Mouse (Mus musculus) testis, adult 2 months (tissue): Measurements from ENCODE around the gene Ypel5. TPM values are rescaled to one million over a fixed set of nuclear protein-coding genes. Genes with fewer than 3 reads are reported as not detected.
A peak's percentile ranks its signal among the peaks of the same experiment; 100 is the strongest.

Experiments used
- H3K27ac ChIP-seq: fragments of 200-500 bp; 2 replicates; pipeline ENCODE4 v1.5.1; 2012; ENCODE audit warnings: low read depth, low read length; ENCODE audit not compliant: control insufficient read depth, insufficient read depth
- H3K27me3 ChIP-seq: fragments of 200-500 bp; 2 replicates; pipeline ENCODE4 v1.6.1; 2012; ENCODE audit warnings: mild to moderate bottlenecking, low read length, moderate library complexity; ENCODE audit not compliant: control insufficient read depth, insufficient read depth
- H3K36me3 ChIP-seq: fragments of 200-500 bp; 2 replicates; pipeline ENCODE4 v1.6.1; 2012; ENCODE audit warnings: mild to moderate bottlenecking, low read length; ENCODE audit not compliant: control insufficient read depth, insufficient read depth
- H3K4me1 ChIP-seq: fragments of 200-500 bp; 2 replicates; pipeline ENCODE4 v1.6.1; 2012; ENCODE audit warnings: low read length; ENCODE audit not compliant: control insufficient read depth, insufficient read depth
- H3K4me3 ChIP-seq: fragments of 200-500 bp; 2 replicates; pipeline ENCODE4 v1.5.1; 2012; ENCODE audit warnings: low read depth, mild to moderate bottlenecking, low read length, moderate library complexity, mixed read lengths; ENCODE audit not compliant: control insufficient read depth
- CTCF ChIP-seq: fragments of 200-500 bp; IDR thresholded peaks from 2 replicates; pipeline ENCODE4 v1.5.1; 2012; ENCODE audit warnings: low read depth, mild to moderate bottlenecking, inconsistent platforms, low read length, moderate library complexity; ENCODE audit not compliant: control insufficient read depth, insufficient read depth, insufficient replicate concordance
- POLR2A ChIP-seq: fragments of 200-500 bp; IDR thresholded peaks from 2 replicates; pipeline ENCODE4 v1.6.1; 2012; ENCODE audit warnings: low read depth, mild to moderate bottlenecking, inconsistent platforms, low read length, moderate library complexity; ENCODE audit not compliant: control insufficient read depth
- polyA plus RNA-seq: library from polyadenylated mRNA; depleted of rRNA; stranded (reverse); fragments of >200 nt; gene quantifications from 2 replicates; pipeline ENCODE4 v1.2.3, GENCODE M21; 2012

The Ypel5 gene
- polyA plus RNA-seq, 1 experiment, result 43.0 TPM

GRCm38 (mm10) chr17:72845521-72845920 lies 9.3 kb downstream of the Ypel5 start:
- Histone ChIP-seq H3K36me3 (peaks cover 1% of the 10 kb centered on the region), H3K4me3 (no peak overlapping the region), H3K4me1 (no peaks in the 10 kb centered on the region), H3K27ac (no peak overlapping the region), H3K27me3 (no peaks in the 10 kb centered on the region)
- TF ChIP-seq POLR2A (no peak), CTCF (no peak)

- Histone ChIP-seq H3K4me1 (no peaks in the 10 kb centered on the region), H3K27me3 (no peaks in the 10 kb centered on the region), H3K27ac (no peak overlapping the region), H3K36me3 (no peaks in the 10 kb centered on the region; the same call in 1 of the 2 replicates), H3K4me3 (no peak overlapping the region)
- no peak for TF ChIP-seq POLR2A
- TF ChIP-seq CTCF, result no peak
Measured at GRCm38 (mm10) chr17:72855298-72855697, 19.0 kb downstream of the Ypel5 start.

GRCm38 (mm10) chr17:72857677-72858633 lies 21.7 kb downstream of the Ypel5 start:
- peak; percentile 16; the same call in 1 of the 2 replicates for TF ChIP-seq CTCF
- no peak for TF ChIP-seq POLR2A
- H3K27ac ChIP-seq, result no peak overlapping the region
- H3K4me3 ChIP-seq, result no peak overlapping the region
- H3K4me1 ChIP-seq, result no peaks in the 10 kb centered on the region
- no peaks in the 10 kb centered on the region for H3K27me3 ChIP-seq
- H3K36me3 ChIP-seq, result no peaks in the 10 kb centered on the region

- no peaks in the 10 kb centered on the region for H3K27me3 ChIP-seq
- no peak overlapping the region for H3K27ac ChIP-seq
- no peaks in the 10 kb centered on the region for H3K4me1 ChIP-seq
- TF ChIP-seq POLR2A, result no peak
- TF ChIP-seq CTCF, result no peak
- no peaks in the 10 kb centered on the region for H3K36me3 ChIP-seq
- no peak overlapping the region for H3K4me3 ChIP-seq
Measured at GRCm38 (mm10) chr17:72863226-72863625, 27.0 kb downstream of the Ypel5 start.

- H3K4me3 ChIP-seq, result no peak overlapping the region
- H3K27ac ChIP-seq, result no peak overlapping the region
- H3K27me3 ChIP-seq, result no peaks in the 10 kb centered on the region
- no peaks in the 10 kb centered on the region for H3K36me3 ChIP-seq
- no peaks in the 10 kb centered on the region for H3K4me1 ChIP-seq
- TF ChIP-seq POLR2A, result no peak
- no peak for TF ChIP-seq CTCF
Measured at GRCm38 (mm10) chr17:72866624-72867245, 30.5 kb downstream of the Ypel5 start.

GRCm38 (mm10) chr17:72868181-72868580 lies 31.9 kb downstream of the Ypel5 start:
- no peak for TF ChIP-seq POLR2A
- no peak for TF ChIP-seq CTCF
- Histone ChIP-seq H3K4me3 (no peak overlapping the region), H3K4me1 (no peaks in the 10 kb centered on the region), H3K27me3 (no peaks in the 10 kb centered on the region), H3K27ac (no peak overlapping the region), H3K36me3 (no peaks in the 10 kb centered on the region)

GRCm38 (mm10) chr17:72878979-72879378 lies 42.7 kb downstream of the Ypel5 start:
- TF ChIP-seq CTCF, result no peak
- TF ChIP-seq POLR2A, result no peak
- Histone ChIP-seq H3K27me3 (no peaks in the 10 kb centered on the region), H3K4me1 (peaks cover 3% of the 10 kb centered on the region), H3K36me3 (no peaks in the 10 kb centered on the region), H3K4me3 (peak overlapping the region; percentile 1; the same call in 1 of the 2 replicates), H3K27ac (no peak overlapping the region)
